In genomic region chr17:17234329-17235185, GRCm38 (mm10) we compare ENCODE assay signal across 8 mouse cellular contexts.
A peak's percentile ranks its signal among the peaks of the same experiment; 100 is the strongest.
DNase-seq lines count a peak whose midpoint lies in the region; ATAC-seq and TF ChIP-seq lines count a peak whose summit lies in the region.
"Not testable (repeated sequence)": the region's sequence is repeated elsewhere in the genome, so short reads cannot be mapped to it uniquely, and the experiment has no call there.

No protein-coding gene starts in this region.

- WGBS in forebrain, embryonic 10.5 days, result under 1% methylated on average over 22 of the region's 22 CpGs
- WGBS in heart, embryonic 15.5 days, result 0% methylated on average over 22 of the region's 22 CpGs
- WGBS in liver, embryonic 14.5 days (ENCODE audit: insufficient replicate concordance), result under 1% methylated on average over 19 of the region's 22 CpGs
- WGBS in neural tube, embryonic 11.5 days, result under 1% methylated on average over 20 of the region's 22 CpGs
- under 1% methylated on average over 18 of the region's 22 CpGs for WGBS in stomach, postnatal 0 days

- H3K9ac ChIP-seq in heart, embryonic 15.5 days, result peak overlapping the region; percentile 66
- H3K9ac ChIP-seq in liver, embryonic 14.5 days (replicated peaks), result peak overlapping the region; percentile 74
- peak overlapping the region; percentile 48 for H3K9ac ChIP-seq in neural tube, embryonic 11.5 days (ENCODE audit: low read length)
- peak overlapping the region; percentile 50 for H3K9ac ChIP-seq in stomach, postnatal 0 days (ENCODE audit: low read length)

- H3K27ac ChIP-seq in forebrain, embryonic 10.5 days, result peak overlapping the region; percentile 81
- peak overlapping the region; percentile 85 for H3K27ac ChIP-seq in heart, embryonic 15.5 days
- H3K27ac ChIP-seq in liver, embryonic 14.5 days, result peak overlapping the region; percentile 56
- not testable (repeated sequence) for H3K27ac ChIP-seq in neural tube, embryonic 11.5 days (ENCODE audit: low read depth, low read length)
- H3K27ac ChIP-seq in stomach, postnatal 0 days (replicated peaks), result peak overlapping the region; percentile 58; the same call in 1 of the 2 replicates

- H3K27me3 ChIP-seq in forebrain, embryonic 10.5 days (ENCODE audit: poor library complexity, severe bottlenecking); heart, embryonic 15.5 days; liver, embryonic 14.5 days (ENCODE audit: control insufficient read depth, insufficient read depth, low read length); neural tube, embryonic 11.5 days (ENCODE audit: control insufficient read depth, insufficient read depth, low read length); stomach, postnatal 0 days (ENCODE audit: control insufficient read depth, insufficient read depth, low read length): not testable (repeated sequence)

- ATAC-seq in heart, embryonic 15.5 days (replicated peaks; ENCODE audit: insufficient number of reproducible peaks, insufficient read depth, low FRiP score, low read depth), result peak; percentile 99
- ATAC-seq in liver, embryonic 14.5 days (ENCODE audit: insufficient read depth), result peak; percentile 99
- peak; percentile 100 for ATAC-seq in neural tube, embryonic 11.5 days (ENCODE audit: insufficient read depth, low FRiP score, low TSS enrichment)
- peak; percentile 100 for ATAC-seq in stomach, postnatal 0 days (ENCODE audit: low FRiP score, low TSS enrichment)

- H3K4me1 ChIP-seq in forebrain, embryonic 10.5 days; heart, embryonic 15.5 days (replicated peaks); liver, embryonic 14.5 days (replicated peaks; ENCODE audit: control insufficient read depth in 2 of 2, insufficient read depth in 2 of 2, low read length in 1 of 2); neural tube, embryonic 11.5 days (ENCODE audit: control insufficient read depth, insufficient read depth, low read length); stomach, postnatal 0 days (replicated peaks; ENCODE audit: control insufficient read depth, insufficient read depth): not testable (repeated sequence)

- H3K9me3 ChIP-seq in forebrain, embryonic 10.5 days, result peaks cover 12% of the 10 kb centered on the region
- not testable (repeated sequence) for H3K9me3 ChIP-seq in heart, embryonic 15.5 days (replicated peaks); liver, embryonic 14.5 days (ENCODE audit: control insufficient read depth, low read length); neural tube, embryonic 11.5 days (ENCODE audit: control insufficient read depth, low read length); stomach, postnatal 0 days (ENCODE audit: control insufficient read depth, low read length)

- TF ChIP-seq CTCF in liver, embryonic 14.5 days (IDR thresholded peaks at IDR 0.05; ENCODE audit: low read depth); stomach, postnatal 0 days (IDR thresholded peaks at IDR 0.05; ENCODE audit: low read depth): not testable (repeated sequence)

- peak; percentile 80 to 84 for DNase-seq in CD8-positive naive resting alpha-beta T cell, adult 2 months (ENCODE audit: low read depth in 2 of 2, low spot score in 2 of 2)
- peak; percentile 92 for DNase-seq in c-Kit-positive CD71-negative TER-119-negative erythroid progenitor cells, embryonic 14.5 days (ENCODE audit: low read depth)
- peak; percentile 89 for DNase-seq in forebrain, embryonic 10.5 days (ENCODE audit: extremely low spot score, low spot score)
- DNase-seq in kidney, postnatal 25 days, result peak; percentile 92 to 96
- DNase-seq in liver, embryonic 14.5 days (ENCODE audit: low read depth in 3 of 3, low spot score in 3 of 3), result peak; percentile 89 to 96 (median 96)
- peak; percentile 89 for DNase-seq in neural tube, embryonic 11.5 days (ENCODE audit: low spot score)
- DNase-seq in stomach, postnatal 0 days (ENCODE audit: low spot score), result peak; percentile 89

- not testable (repeated sequence) for H3K36me3 ChIP-seq in forebrain, embryonic 10.5 days (replicated peaks); heart, embryonic 15.5 days; liver, embryonic 14.5 days (replicated peaks; ENCODE audit: control insufficient read depth, insufficient read depth, low read depth); neural tube, embryonic 11.5 days (ENCODE audit: control insufficient read depth, insufficient read depth, low read length); stomach, postnatal 0 days (ENCODE audit: control insufficient read depth, insufficient read depth, low read length)

- TF ChIP-seq EP300 in liver, embryonic 14.5 days (IDR thresholded peaks at IDR 0.05; ENCODE audit: low read depth); stomach, postnatal 0 days (optimal IDR thresholded peaks at IDR 0.05): not testable (repeated sequence)

- peak overlapping the region; percentile 61 for H3K4me3 ChIP-seq in forebrain, embryonic 10.5 days
- peak overlapping the region; percentile 59 for H3K4me3 ChIP-seq in heart, embryonic 15.5 days
- peak overlapping the region; percentile 63 to 98 for H3K4me3 ChIP-seq in liver, embryonic 14.5 days (ENCODE audit: insufficient read depth in 1 of 2, low read depth in 2 of 2, low read length in 2 of 2)
- H3K4me3 ChIP-seq in neural tube, embryonic 11.5 days (ENCODE audit: low read depth, low read length), result peak overlapping the region; percentile 51
- H3K4me3 ChIP-seq in stomach, postnatal 0 days (ENCODE audit: low read depth, low read length), result peak overlapping the region; percentile 51

- H3K4me2 ChIP-seq in heart, embryonic 15.5 days, result peak overlapping the region; percentile 67
- H3K4me2 ChIP-seq in liver, embryonic 14.5 days (ENCODE audit: low read depth), result peak overlapping the region; percentile 66
- peak overlapping the region; percentile 47 for H3K4me2 ChIP-seq in neural tube, embryonic 11.5 days (ENCODE audit: low read depth)
- peak overlapping the region; percentile 55 for H3K4me2 ChIP-seq in stomach, postnatal 0 days (replicated peaks; ENCODE audit: low read depth)
